Mouse (Mus musculus) hindbrain, embryonic 13.5 days (tissue): ENCODE data around the gene Rnf223. TPM values are rescaled to one million over a fixed set of nuclear protein-coding genes. Genes with fewer than 3 reads are reported as not detected.
"Not testable (repeated sequence)": the region's sequence is repeated elsewhere in the genome, so short reads cannot be mapped to it uniquely, and the experiment has no call there.

Experiments
- ATAC-seq: fragments of 200-750 bp; cut with Nextera tagmentation; 2 replicates; pipeline ENCODE4 v1.8.0; 2017; ENCODE audit warnings: moderate TSS enrichment; ENCODE audit not compliant: low FRiP score
- H3K27ac ChIP-seq: fragments of 300-500 bp; sonication (generic); 2 replicates; pipeline ENCODE4 v1.5.1; 2015; ENCODE audit warnings: inconsistent platforms, mild to moderate bottlenecking, moderate library complexity
- H3K27me3 ChIP-seq: fragments of 300-500 bp; sonication (generic); 2 replicates; pipeline ENCODE4 v1.6.1; 2015; ENCODE audit warnings: mild to moderate bottlenecking, inconsistent platforms
- H3K36me3 ChIP-seq: fragments of 300-500 bp; sonication (generic); 2 replicates; pipeline ENCODE4 v1.6.1; 2015; ENCODE audit warnings: mild to moderate bottlenecking, inconsistent platforms
- H3K4me1 ChIP-seq: fragments of 300-500 bp; sonication (generic); replicated peaks from 2 replicates; pipeline ENCODE4 v1.6.1; 2015; ENCODE audit warnings: inconsistent platforms
- H3K4me2 ChIP-seq: fragments of 300-500 bp; sonication (generic); 2 replicates; pipeline ENCODE4 v1.6.1; 2015; ENCODE audit warnings: inconsistent platforms, mild to moderate bottlenecking, moderate library complexity
- H3K4me3 ChIP-seq: fragments of 300-500 bp; sonication (generic); 2 replicates; pipeline ENCODE4 v1.5.1; 2015; ENCODE audit warnings: mild to moderate bottlenecking, inconsistent platforms
- H3K9ac ChIP-seq: fragments of 300-500 bp; sonication (generic); 2 replicates; pipeline ENCODE4 v1.6.1; 2015; ENCODE audit warnings: mild to moderate bottlenecking, inconsistent platforms
- H3K9me3 ChIP-seq: fragments of 300-500 bp; sonication (generic); 2 replicates; pipeline ENCODE4 v1.6.1; 2016; ENCODE audit warnings: inconsistent platforms
- WGBS: fragments of 180-500 bp; shearing (Covaris S2); methylation state at CpG from one replicate; pipeline ENCODE4 v1.1.7; 2015; 5-methylcytosine and 5-hydroxymethylcytosine counted together
- polyA plus RNA-seq: library from polyadenylated mRNA; unstranded; fragments of >200 nt; fragmentation: Nextera tagmentation; extraction: Ambion mirVana; gene quantifications from 2 replicates; pipeline ENCODE4 v1.2.1, GENCODE M21; 2015

Gene Rnf223
- polyA plus RNA-seq, 1 experiment from 2014 or later, result 0.66 TPM

DNA sequence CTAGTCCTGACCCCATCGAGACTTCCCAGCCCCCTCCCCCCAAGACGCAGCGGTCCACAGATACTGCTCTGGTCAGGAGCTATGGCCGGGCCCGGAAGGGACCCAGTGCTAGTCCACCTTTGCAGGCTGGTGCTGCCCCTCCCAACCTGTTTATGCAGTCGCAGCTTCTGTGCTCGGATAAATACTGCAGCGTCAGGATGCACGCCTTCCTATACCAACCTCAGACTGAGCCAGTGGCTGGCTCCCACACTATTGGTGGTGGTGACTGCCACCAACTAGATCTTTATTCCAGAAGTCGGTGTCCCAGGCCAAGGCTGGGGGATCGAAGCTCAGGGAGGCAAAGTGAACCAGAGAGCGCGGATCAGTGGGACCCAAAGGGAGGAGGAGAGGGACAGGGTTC, 4.8 kb downstream of the Rnf223 start:
- no peak overlapping the region for H3K4me2 ChIP-seq
- no peak overlapping the region for H3K4me3 ChIP-seq
- no peaks in the 10 kb centered on the region for H3K36me3 ChIP-seq
- H3K4me1 ChIP-seq, result peaks cover 4% of the 10 kb centered on the region; the same call in 1 of the 2 replicates
- H3K27me3 ChIP-seq, result no peaks in the 10 kb centered on the region
- no peak for ATAC-seq
- WGBS, result 95% methylated on average over 13 of the region's 13 CpGs
- H3K27ac ChIP-seq, result no peak overlapping the region
- no peak overlapping the region for H3K9ac ChIP-seq
- H3K9me3 ChIP-seq, result no peaks in the 10 kb centered on the region

DNA sequence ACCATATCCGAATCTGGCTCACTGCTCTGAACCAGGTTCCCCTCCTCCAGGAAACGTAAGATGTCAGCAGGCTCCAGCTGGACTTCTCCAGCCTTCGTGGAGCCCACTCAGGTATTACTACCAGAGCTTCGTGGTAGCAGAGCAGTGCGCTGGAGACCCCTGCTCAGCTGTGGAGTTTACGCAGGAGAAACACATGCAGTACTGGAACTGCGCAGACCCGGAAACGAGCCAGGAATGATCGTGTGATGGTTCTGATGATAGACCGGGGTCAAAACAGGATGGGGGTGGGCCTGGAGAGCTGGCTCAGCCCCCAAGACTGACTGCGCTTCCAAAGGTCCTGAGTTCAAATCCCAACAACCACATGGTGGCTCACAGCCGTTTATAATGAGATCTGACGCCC, 5.5 kb downstream of the Rnf223 start:
- WGBS, result 95% methylated on average over 14 of the region's 14 CpGs
- no peak overlapping the region for H3K4me3 ChIP-seq
- H3K4me2 ChIP-seq, result no peak overlapping the region
- peaks cover 4% of the 10 kb centered on the region; the same call in 1 of the 2 replicates for H3K4me1 ChIP-seq
- H3K9ac ChIP-seq, result no peak overlapping the region
- ATAC-seq, result no peak
- H3K27ac ChIP-seq, result no peak overlapping the region
- H3K9me3 ChIP-seq, result no peaks in the 10 kb centered on the region
- H3K27me3 ChIP-seq, result no peaks in the 10 kb centered on the region
- H3K36me3 ChIP-seq, result no peaks in the 10 kb centered on the region

DNA sequence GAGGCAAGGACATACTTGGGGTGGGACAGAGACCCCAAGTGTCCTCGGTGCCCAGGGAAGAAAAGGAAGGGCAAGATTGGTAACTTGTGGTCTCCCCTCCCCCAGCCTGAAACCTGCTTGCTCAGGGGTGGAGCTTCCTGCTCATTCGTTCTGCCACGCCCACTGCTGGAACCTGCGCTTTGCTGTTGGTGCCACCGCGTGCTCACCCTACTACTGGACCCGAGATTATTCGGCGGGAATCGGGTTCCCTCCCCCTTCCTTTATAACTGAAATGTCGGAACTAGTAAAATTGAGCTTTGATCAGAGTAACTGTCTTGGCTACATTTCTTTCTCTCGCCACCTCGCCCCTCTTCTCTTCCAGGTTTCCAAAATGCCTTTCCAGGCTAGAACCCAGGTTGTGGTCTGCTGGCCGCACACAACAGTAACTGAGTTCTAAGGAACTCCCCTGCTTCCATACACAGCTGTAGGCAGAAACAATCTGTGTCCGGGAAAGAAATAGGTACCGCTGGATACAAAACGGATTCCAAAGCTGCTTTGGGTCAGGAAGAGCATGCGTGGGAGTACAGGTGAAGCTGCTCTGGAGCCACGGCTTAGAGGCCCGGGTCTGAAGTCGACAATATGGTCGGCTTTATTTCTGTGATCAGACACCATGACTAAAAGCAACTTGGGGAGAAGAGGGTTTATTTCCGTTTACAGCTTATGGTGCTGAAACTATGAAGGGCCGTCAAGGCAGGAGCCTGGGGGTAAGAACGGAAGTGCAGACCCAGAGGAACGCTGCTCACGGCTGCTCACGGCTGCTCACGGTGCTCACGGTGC, 6.2 kb downstream of the Rnf223 start:
- Histone ChIP-seq H3K27ac (no peak overlapping the region), H3K4me1 (peaks cover 4% of the 10 kb centered on the region; the same call in 1 of the 2 replicates), H3K9ac (no peak overlapping the region), H3K4me2 (no peak overlapping the region), H3K4me3 (no peak overlapping the region), H3K27me3 (no peaks in the 10 kb centered on the region), H3K36me3 (no peaks in the 10 kb centered on the region), H3K9me3 (no peaks in the 10 kb centered on the region)
- no peak for ATAC-seq
- WGBS, result 95% methylated on average over 30 of the region's 30 CpGs

GRCm38 (mm10) chr4:156150887-156151286, 20.6 kb downstream of the Rnf223 start:
- WGBS, result 88% methylated on average over 10 of the region's 10 CpGs
- not testable (repeated sequence) for H3K4me2 ChIP-seq, H3K36me3 ChIP-seq, H3K27me3 ChIP-seq, H3K27ac ChIP-seq, ATAC-seq, H3K9me3 ChIP-seq, H3K9ac ChIP-seq, H3K4me1 ChIP-seq, H3K4me3 ChIP-seq

DNA sequence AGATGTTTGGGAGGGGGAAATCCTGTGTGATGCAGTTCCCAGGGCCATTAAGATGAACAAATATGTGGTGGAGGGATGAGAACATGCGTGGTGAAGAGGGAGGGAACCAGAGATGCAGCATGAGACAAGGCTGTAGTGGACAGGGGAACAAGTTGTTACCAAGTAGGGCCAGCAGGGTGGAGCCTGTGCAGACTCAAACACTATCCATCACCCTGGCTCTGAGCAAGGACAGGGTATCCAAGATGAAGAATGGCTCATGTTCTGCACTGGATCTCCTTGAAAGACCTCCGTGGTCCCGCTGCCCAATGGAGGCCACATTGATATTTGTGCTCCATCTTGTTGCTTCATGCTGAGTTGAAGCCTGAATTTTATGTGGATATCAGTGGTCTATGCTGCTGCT, 24.5 kb downstream of the Rnf223 start:
- ATAC-seq, result no peak
- H3K9me3 ChIP-seq, result peaks cover 18% of the 10 kb centered on the region
- no peak overlapping the region for H3K4me2 ChIP-seq
- 89% methylated on average over 3 of the region's 3 CpGs for WGBS
- H3K27me3 ChIP-seq, result no peaks in the 10 kb centered on the region
- H3K36me3 ChIP-seq, result no peaks in the 10 kb centered on the region
- H3K4me3 ChIP-seq, result no peak overlapping the region
- no peak overlapping the region for H3K27ac ChIP-seq
- H3K4me1 ChIP-seq, result no peaks in the 10 kb centered on the region
- no peak overlapping the region for H3K9ac ChIP-seq

GRCm38 (mm10) chr4:156166477-156166876, 36.2 kb downstream of the Rnf223 start:
- 90% methylated on average over 9 of the region's 9 CpGs for WGBS
- Histone ChIP-seq H3K4me2 (no peak overlapping the region), H3K27ac (no peak overlapping the region), H3K4me1 (no peaks in the 10 kb centered on the region), H3K27me3 (no peaks in the 10 kb centered on the region), H3K9me3 (peaks cover 9% of the 10 kb centered on the region), H3K36me3 (peaks cover 99% of the 10 kb centered on the region), H3K4me3 (no peak overlapping the region), H3K9ac (no peak overlapping the region)
- no peak for ATAC-seq

- no peaks in the 10 kb centered on the region for H3K9me3 ChIP-seq
- H3K4me2 ChIP-seq, result no peak overlapping the region
- ATAC-seq, result no peak
- H3K36me3 ChIP-seq, result peaks cover 100% of the 10 kb centered on the region
- 97% methylated on average over 8 of the region's 8 CpGs for WGBS
- no peaks in the 10 kb centered on the region for H3K27me3 ChIP-seq
- no peak overlapping the region for H3K27ac ChIP-seq
- H3K4me1 ChIP-seq, result no peaks in the 10 kb centered on the region
- H3K4me3 ChIP-seq, result no peak overlapping the region
- H3K9ac ChIP-seq, result no peak overlapping the region
Observed at GRCm38 (mm10) chr4:156168611-156169010, 38.3 kb downstream of the Rnf223 start.

GRCm38 (mm10) chr4:156169129-156169528, 38.8 kb downstream of the Rnf223 start:
- no peak overlapping the region for H3K4me3 ChIP-seq
- no peak overlapping the region for H3K27ac ChIP-seq
- H3K4me2 ChIP-seq, result no peak overlapping the region
- H3K9ac ChIP-seq, result no peak overlapping the region
- 97% methylated on average over 10 of the region's 10 CpGs for WGBS
- peaks cover 100% of the 10 kb centered on the region for H3K36me3 ChIP-seq
- H3K27me3 ChIP-seq, result no peaks in the 10 kb centered on the region
- no peaks in the 10 kb centered on the region for H3K9me3 ChIP-seq
- no peaks in the 10 kb centered on the region for H3K4me1 ChIP-seq
- ATAC-seq, result no peak

GRCm38 (mm10) chr4:156171828-156172227, 41.5 kb downstream of the Rnf223 start:
- Histone ChIP-seq H3K9me3 (no peaks in the 10 kb centered on the region), H3K9ac (no peak overlapping the region), H3K4me3 (no peak overlapping the region), H3K4me2 (no peak overlapping the region), H3K27ac (no peak overlapping the region), H3K4me1 (no peaks in the 10 kb centered on the region), H3K27me3 (no peaks in the 10 kb centered on the region), H3K36me3 (peaks cover 100% of the 10 kb centered on the region)
- ATAC-seq, result no peak
- WGBS, result 98% methylated on average over 11 of the region's 11 CpGs

- no peak overlapping the region for H3K9ac ChIP-seq
- H3K4me3 ChIP-seq, result no peak overlapping the region
- ATAC-seq, result no peak
- no peak overlapping the region for H3K27ac ChIP-seq
- H3K27me3 ChIP-seq, result no peaks in the 10 kb centered on the region
- H3K9me3 ChIP-seq, result no peaks in the 10 kb centered on the region
- H3K36me3 ChIP-seq, result peaks cover 94% of the 10 kb centered on the region
- no peak overlapping the region for H3K4me2 ChIP-seq
- WGBS, result 98% methylated on average over 9 of the region's 9 CpGs
- peaks cover 31% of the 10 kb centered on the region for H3K4me1 ChIP-seq
Observed at GRCm38 (mm10) chr4:156177630-156178029, 47.3 kb downstream of the Rnf223 start.

Other genes starting within 250 kb of the Rnf223 start
- 52.6 and 54.8 TPM in 2 replicates for gene Pusl1, start 238.7 kb upstream of the Rnf223 start, polyA plus RNA-seq
- 71.0 and 77.0 TPM in 2 replicates for gene Acap3, start 238.7 kb upstream of the Rnf223 start, polyA plus RNA-seq
- gene Ube2j2, start 186.7 kb upstream of the Rnf223 start, polyA plus RNA-seq, result 123 and 127 TPM in 2 replicates
- gene C1qtnf12, start 168.2 kb upstream of the Rnf223 start, polyA plus RNA-seq, result 9.2 and 12.3 TPM in 2 replicates
- 26.6 and 27.6 TPM in 2 replicates for gene B3galt6, start 137.9 kb upstream of the Rnf223 start, polyA plus RNA-seq
- gene Sdf4, start 137.6 kb upstream of the Rnf223 start, polyA plus RNA-seq, result 126 and 127 TPM in 2 replicates
- 0.55 and 1.0 TPM in 2 replicates for gene Tnfrsf4, start 116.7 kb upstream of the Rnf223 start, polyA plus RNA-seq
- gene Tnfrsf18, start 104.3 kb upstream of the Rnf223 start, polyA plus RNA-seq, result 2.3 and 2.9 TPM in 2 replicates
- gene Ttll10, start 71.1 kb upstream of the Rnf223 start, polyA plus RNA-seq, result not detected in 2 replicates
- gene 9430015G10Rik, start 20.5 kb upstream of the Rnf223 start, polyA plus RNA-seq, result 32.1 and 32.7 TPM in 2 replicates
- gene Agrn, start 67.0 kb downstream of the Rnf223 start, polyA plus RNA-seq, result 120 and 132 TPM in 2 replicates
- 1.4 and 1.7 TPM in 2 replicates for gene Isg15, start 70.3 kb downstream of the Rnf223 start, polyA plus RNA-seq
- 4.9 and 6.8 TPM in 2 replicates for gene AW011738, start 72.8 kb downstream of the Rnf223 start, polyA plus RNA-seq
- 2.5 and 2.7 TPM in 2 replicates for gene Perm1, start 85.4 kb downstream of the Rnf223 start, polyA plus RNA-seq
- 26.4 and 26.6 TPM in 2 replicates for gene Plekhn1, start 104.3 kb downstream of the Rnf223 start, polyA plus RNA-seq
- 49.0 and 53.7 TPM in 2 replicates for gene Noc2l, start 105.5 kb downstream of the Rnf223 start, polyA plus RNA-seq
- gene Samd11, start 125.1 kb downstream of the Rnf223 start, polyA plus RNA-seq, result 2.8 and 3.1 TPM in 2 replicates
- gene Vmn2r-ps159, start 200.6 kb downstream of the Rnf223 start, polyA plus RNA-seq, result not detected in 2 replicates